Mouse (Mus musculus): ENCODE measurements around the gene Olfr725. TPM values are rescaled to one million over a fixed set of nuclear protein-coding genes. Genes with fewer than 3 reads are reported as not detected.

Gene Olfr725
- polyA plus RNA-seq, 1 experiment, result not detected

- H3K36me3 ChIP-seq (ENCODE audit: control insufficient read depth, insufficient read depth, low read length), result no peaks in the 10 kb centered on the region
Measured at GRCm38 (mm10) chr14:50031356-50031755, 8.8 kb downstream of the Olfr725 start.

GRCm38 (mm10) chr14:50026371-50026770, 13.8 kb downstream of the Olfr725 start:
- TF ChIP-seq POLR2A (IDR thresholded peaks at IDR 0.05; ENCODE audit: control insufficient read depth, extremely low read depth, insufficient read depth, low read length, poor library complexity), result no peak
- TF ChIP-seq CTCF (IDR thresholded peaks at IDR 0.05; ENCODE audit: borderline replicate concordance, control insufficient read depth, extremely low read depth, insufficient read depth, low read length, poor library complexity), result no peak
- WGBS, result 84% methylated on average over 2 of the region's 2 CpGs
- Histone ChIP-seq H3K36me3 (ENCODE audit: control insufficient read depth, insufficient read depth, low read length) (no peaks in the 10 kb centered on the region), H3K27me3 (ENCODE audit: control insufficient read depth, insufficient read depth, low read length) (no peaks in the 10 kb centered on the region), H3K27ac (ENCODE audit: control insufficient read depth, insufficient read depth, low read length) (no peak overlapping the region), H3K4me3 (ENCODE audit: control insufficient read depth, insufficient read depth, low read length) (no peak overlapping the region), H3K4me1 (replicated peaks; ENCODE audit: control insufficient read depth, insufficient read depth, low read length) (no peaks in the 10 kb centered on the region)
- no peak for DNase-seq

More at GRCm38 (mm10) chr14:50031356-50031755, 8.8 kb downstream of the Olfr725 start:
- Histone ChIP-seq H3K27me3 (ENCODE audit: control insufficient read depth, insufficient read depth, low read length) (no peaks in the 10 kb centered on the region), H3K27ac (ENCODE audit: control insufficient read depth, insufficient read depth, low read length) (no peak overlapping the region), H3K4me3 (ENCODE audit: control insufficient read depth, insufficient read depth, low read length) (no peak overlapping the region), H3K4me1 (replicated peaks; ENCODE audit: control insufficient read depth, insufficient read depth, low read length) (no peaks in the 10 kb centered on the region)
- 86% methylated on average over 4 of the region's 4 CpGs for WGBS
- TF ChIP-seq CTCF (IDR thresholded peaks at IDR 0.05; ENCODE audit: borderline replicate concordance, control insufficient read depth, extremely low read depth, insufficient read depth, low read length, poor library complexity) (no peak), POLR2A (IDR thresholded peaks at IDR 0.05; ENCODE audit: control insufficient read depth, extremely low read depth, insufficient read depth, low read length, poor library complexity) (no peak)
- no peak for DNase-seq

Other genes with a start within 250 kb of the Olfr725 start
- gene Olfr722, start 138.4 kb downstream of the Olfr725 start, polyA plus RNA-seq (2012; rRNA removed), result not detected in 2 replicates
- not detected in 2 replicates for gene Olfr723, start 108.6 kb downstream of the Olfr725 start, polyA plus RNA-seq (2012; rRNA removed)
- gene Olfr724, start 77.1 kb downstream of the Olfr725 start, polyA plus RNA-seq (2012; rRNA removed), result not detected in 2 replicates
- not detected in 2 replicates for gene Olfr726, start 50.6 kb upstream of the Olfr725 start, polyA plus RNA-seq (2012; rRNA removed)
- not detected in 2 replicates for gene Olfr727, start 82.8 kb upstream of the Olfr725 start, polyA plus RNA-seq (2012; rRNA removed)
- not detected in 2 replicates for gene Olfr728, start 102.3 kb upstream of the Olfr725 start, polyA plus RNA-seq (2012; rRNA removed)
- gene Olfr729, start 112.5 kb upstream of the Olfr725 start, polyA plus RNA-seq (2012; rRNA removed), result not detected in 2 replicates
- gene Olfr730, start 147.8 kb upstream of the Olfr725 start, polyA plus RNA-seq (2012; rRNA removed), result not detected in 2 replicates
- gene Olfr731, start 201.5 kb upstream of the Olfr725 start, polyA plus RNA-seq (2012; rRNA removed), result not detected in 2 replicates
- gene Olfr732, start 243.8 kb upstream of the Olfr725 start, polyA plus RNA-seq (2012; rRNA removed), result not detected in 2 replicates